Mouse (Mus musculus) limb, embryonic 14.5 days (tissue): ENCODE measurements around the gene Ano10. TPM values are rescaled to one million over a fixed set of nuclear protein-coding genes. Genes with fewer than 3 reads are reported as not detected.

ENCODE experiments used
- ATAC-seq: fragments of 200-750 bp; cut with Nextera tagmentation; 2 replicates; pipeline ENCODE4 v1.8.0; 2017; ENCODE audit warnings: low read depth, moderate number of reproducible peaks, moderate TSS enrichment; ENCODE audit not compliant: low FRiP score
- DNase-seq: peaks from one replicate; pipeline ENCODE4 v3.0.0-alpha.2; 2015; ENCODE audit warnings: low spot score
- H3K27ac ChIP-seq: fragments of 300-500 bp; sonication (generic); replicated peaks from 2 replicates; pipeline ENCODE4 v1.5.1; 2014; ENCODE audit warnings: low read depth, mild to moderate bottlenecking, low read length, moderate library complexity, mixed read lengths
- H3K27me3 ChIP-seq: fragments of 300-500 bp; sonication (generic); 2 replicates; pipeline ENCODE4 v1.6.1; 2014; ENCODE audit warnings: low read length, mixed read lengths; ENCODE audit not compliant: control insufficient read depth, insufficient read depth
- H3K36me3 ChIP-seq: fragments of 300-500 bp; sonication (generic); 2 replicates; pipeline ENCODE4 v1.6.1; 2014; ENCODE audit warnings: mild to moderate bottlenecking, low read length, moderate library complexity, mixed read lengths; ENCODE audit not compliant: control insufficient read depth, insufficient read depth
- H3K4me1 ChIP-seq: fragments of 300-500 bp; sonication (generic); 2 replicates; pipeline ENCODE4 v1.6.1; 2014; ENCODE audit warnings: antibody characterized with exemption, low read length, mixed read lengths; ENCODE audit not compliant: control insufficient read depth, insufficient read depth
- H3K4me2 ChIP-seq: fragments of 300-500 bp; sonication (generic); replicated peaks from 2 replicates; pipeline ENCODE4 v1.6.1; 2014; ENCODE audit warnings: low read depth, mild to moderate bottlenecking, low read length, moderate library complexity; ENCODE audit not compliant: severe bottlenecking
- H3K4me3 ChIP-seq: fragments of 300-500 bp; sonication (generic); replicated peaks from 2 replicates; pipeline ENCODE4 v1.5.1; 2014; ENCODE audit warnings: low read length
- H3K9ac ChIP-seq: fragments of 300-500 bp; sonication (generic); 2 replicates; pipeline ENCODE4 v1.6.1; 2014; ENCODE audit warnings: mild to moderate bottlenecking, low read depth, low read length, moderate library complexity; ENCODE audit not compliant: severe bottlenecking
- H3K9me3 ChIP-seq: fragments of 300-500 bp; sonication (generic); 2 replicates; pipeline ENCODE4 v1.6.1; 2016; ENCODE audit warnings: low read length; ENCODE audit not compliant: control insufficient read depth
- POLR2A ChIP-seq: fragments of 200-500 bp; IDR thresholded peaks from 2 replicates; pipeline ENCODE4 v1.8.0; 2012; ENCODE audit warnings: inconsistent platforms, mild to moderate bottlenecking, moderate library complexity, borderline replicate concordance; ENCODE audit not compliant: insufficient read depth, insufficient read length; ENCODE audit errors: extremely low read depth
- WGBS: fragments of 180-500 bp; shearing (Covaris S2); extraction: QIAGEN DNeasy Blood & Tissue Kit; methylation state at CpG from one replicate; pipeline ENCODE4 v1.1.7; 2014; 5-methylcytosine and 5-hydroxymethylcytosine counted together
- polyA plus RNA-seq, 2 experiments: library from polyadenylated mRNA; depleted of rRNA in 1 of 2; stranded (reverse) in 1 of 2; unstranded in 1 of 2; fragments of >200 nt; fragmentation: Nextera tagmentation in 1 of 2; extraction: Ambion mirVana in 1 of 2; gene quantifications; 2 replicates each; pipeline versions ENCODE4 v1.2.1 to v1.2.3; 2012 to 2014

Ano10 gene
- polyA plus RNA-seq, 2 experiments: 34.4 to 49.4 TPM

DNA sequence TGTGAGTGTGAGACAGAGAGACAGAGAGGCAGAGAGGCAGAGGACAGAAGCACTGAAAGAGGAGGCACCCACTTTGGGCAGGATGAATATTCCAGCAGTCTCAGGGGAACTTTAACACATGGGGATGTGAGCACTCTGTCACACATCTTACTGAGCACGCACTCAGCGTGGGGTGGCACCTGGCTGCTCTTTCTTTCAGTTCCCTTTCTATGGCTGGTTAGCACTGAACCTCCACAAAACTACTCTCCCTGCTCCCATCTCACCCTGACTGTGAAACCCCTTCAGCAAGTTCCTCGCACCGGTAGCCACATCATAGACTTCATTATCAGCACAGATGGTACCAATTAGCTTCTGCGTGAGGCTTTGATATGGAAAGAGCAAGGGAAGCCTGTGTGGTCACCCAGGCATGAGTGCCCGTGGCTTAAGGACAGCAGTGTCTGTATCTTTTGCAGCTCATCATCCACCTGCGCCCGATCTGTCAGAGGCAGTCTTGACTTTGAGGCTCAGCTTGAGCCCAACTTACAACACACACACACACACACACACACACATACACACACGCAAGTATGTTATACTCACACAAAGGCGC, 52.3 kb downstream of the Ano10 start:
- Histone ChIP-seq H3K9ac (no peak overlapping the region), H3K4me2 (no peak overlapping the region), H3K36me3 (peaks cover 3% of the 10 kb centered on the region; the same call in 1 of the 2 replicates), H3K27me3 (no peaks in the 10 kb centered on the region), H3K4me3 (no peak overlapping the region), H3K9me3 (no peaks in the 10 kb centered on the region), H3K4me1 (no peaks in the 10 kb centered on the region), H3K27ac (no peak overlapping the region)
- ATAC-seq: no peak
- TF ChIP-seq POLR2A: no peak
- 38% methylated on average over 10 of the region's 10 CpGs for WGBS
- DNase-seq: no peak

- no peak for TF ChIP-seq POLR2A
- Histone ChIP-seq H3K9ac (no peak overlapping the region), H3K9me3 (no peaks in the 10 kb centered on the region), H3K27me3 (no peaks in the 10 kb centered on the region), H3K4me3 (no peak overlapping the region), H3K4me1 (no peaks in the 10 kb centered on the region), H3K27ac (no peak overlapping the region), H3K4me2 (no peak overlapping the region), H3K36me3 (no peaks in the 10 kb centered on the region)
- 77% methylated on average over 8 of the region's 8 CpGs for WGBS
- ATAC-seq (no peak), DNase-seq (no peak)
These were observed 53.5 kb downstream of the Ano10 start for GRCm38 (mm10) chr9:122240629-122241199.

DNA sequence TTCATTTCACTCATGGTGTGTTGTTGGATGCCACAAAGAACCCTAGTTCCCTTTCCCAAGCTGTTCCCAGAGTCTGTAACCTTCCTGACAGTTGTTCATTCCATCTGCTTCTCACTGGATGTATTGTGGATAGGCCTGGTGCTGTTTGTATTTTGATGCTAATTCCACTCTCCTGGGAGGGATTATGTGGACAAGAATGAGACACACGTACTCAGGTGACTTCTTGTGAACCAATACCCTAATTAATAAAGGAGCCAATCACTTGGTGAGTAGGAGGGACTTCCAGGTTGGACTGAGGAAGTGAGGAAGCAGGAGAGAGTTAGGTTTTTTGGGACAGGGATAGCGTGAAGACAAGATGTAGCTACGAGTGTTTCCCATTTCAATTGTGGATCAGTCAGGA, 59.5 kb downstream of the Ano10 start:
- Histone ChIP-seq H3K27me3 (no peaks in the 10 kb centered on the region), H3K9ac (no peak overlapping the region), H3K36me3 (no peaks in the 10 kb centered on the region), H3K4me3 (no peak overlapping the region), H3K4me2 (no peak overlapping the region), H3K27ac (no peak overlapping the region), H3K9me3 (no peaks in the 10 kb centered on the region), H3K4me1 (no peaks in the 10 kb centered on the region)
- DNase-seq: no peak
- WGBS: 82% methylated on average over 3 of the region's 3 CpGs
- TF ChIP-seq POLR2A: no peak
- ATAC-seq: no peak

DNA sequence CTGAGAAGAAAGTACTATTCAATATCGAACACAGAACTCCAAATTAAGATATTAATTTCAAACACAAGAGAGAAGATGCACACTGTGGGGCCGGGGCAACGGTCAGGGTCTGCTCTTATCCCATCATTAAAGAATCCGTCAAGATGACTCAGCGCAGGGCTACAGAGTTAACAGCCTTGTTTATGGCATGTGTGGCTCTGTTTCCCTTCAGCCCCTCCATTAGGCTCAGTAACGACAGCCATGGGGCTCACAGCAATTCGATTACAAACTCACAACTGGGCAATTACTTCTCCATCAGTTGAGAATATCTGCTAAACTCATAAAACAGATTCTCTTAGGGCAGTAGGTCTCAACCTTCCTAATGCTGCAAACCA, 60.3 kb downstream of the Ano10 start:
- Histone ChIP-seq H3K36me3 (no peaks in the 10 kb centered on the region), H3K27ac (no peak overlapping the region), H3K4me3 (no peak overlapping the region), H3K4me2 (no peak overlapping the region), H3K27me3 (no peaks in the 10 kb centered on the region), H3K4me1 (no peaks in the 10 kb centered on the region), H3K9ac (no peak overlapping the region), H3K9me3 (no peaks in the 10 kb centered on the region)
- WGBS: 19% methylated on average over 7 of the region's 7 CpGs
- DNase-seq (no peak), ATAC-seq (no peak)
- no peak for TF ChIP-seq POLR2A

GRCm38 (mm10) chr9:122233316-122233971, 60.8 kb downstream of the Ano10 start:
- H3K36me3 ChIP-seq: no peaks in the 10 kb centered on the region
- H3K9ac ChIP-seq: no peak overlapping the region
- H3K9me3 ChIP-seq: no peaks in the 10 kb centered on the region
- no peak for TF ChIP-seq POLR2A
- no peaks in the 10 kb centered on the region for H3K4me1 ChIP-seq
- no peaks in the 10 kb centered on the region for H3K27me3 ChIP-seq
- no peak overlapping the region for H3K4me2 ChIP-seq
- H3K27ac ChIP-seq: no peak overlapping the region
- ATAC-seq (no peak), DNase-seq (no peak)
- no peak overlapping the region for H3K4me3 ChIP-seq
- 72% methylated on average over 8 of the region's 8 CpGs for WGBS
